Mouse (Mus musculus): ENCODE results near the gene Il1b. TPM values are rescaled to one million over a fixed set of nuclear protein-coding genes. Genes with fewer than 3 reads are reported as not detected.

The Il1b gene
- total RNA-seq, 2 experiments from 2014 or later = 1.0 to 2.3 TPM

DNA sequence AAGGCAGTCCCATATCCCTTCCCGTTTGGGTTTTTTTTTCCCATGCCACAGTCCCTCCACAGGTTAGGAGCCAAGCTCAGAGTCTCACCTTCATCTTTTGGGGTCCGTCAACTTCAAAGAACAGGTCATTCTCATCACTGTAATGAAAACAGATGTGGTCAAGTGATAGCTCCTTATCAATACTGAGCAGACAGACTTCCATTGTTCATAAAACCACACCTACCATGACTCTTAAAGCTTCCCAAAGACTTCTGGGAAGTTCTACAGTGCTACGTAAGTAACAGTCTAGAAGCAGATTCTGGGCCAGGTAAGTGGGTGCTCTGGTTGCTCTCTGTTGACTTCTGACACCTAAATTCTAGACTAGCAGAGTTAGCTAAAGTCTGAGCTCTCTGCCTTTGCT, 1.3 kb downstream of the Il1b start:
- DNase-seq (ENCODE audit: low spot score in 2 of 2) = no peak

DNA sequence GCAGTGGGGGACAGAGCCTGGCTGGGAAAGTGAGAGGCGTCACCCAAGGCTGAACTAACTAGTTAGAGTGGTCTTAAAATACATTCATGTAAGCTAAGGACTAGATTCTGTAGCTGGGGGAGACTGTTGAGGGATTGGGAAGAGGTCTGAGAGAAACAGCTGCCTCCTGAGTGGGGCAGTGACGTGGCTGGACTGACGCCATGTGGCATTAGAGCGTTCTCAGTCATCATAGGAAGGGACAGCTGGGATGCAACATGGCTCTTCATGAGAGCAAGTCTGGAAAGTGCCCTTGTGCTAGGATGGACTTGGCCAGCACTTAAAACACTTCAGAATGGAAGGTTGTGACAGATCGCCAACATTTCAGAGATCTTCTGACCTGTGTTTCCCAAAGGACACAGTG, 2.1 kb downstream of the Il1b start:
- DNase-seq (ENCODE audit: low spot score in 2 of 2) = no peak

DNA sequence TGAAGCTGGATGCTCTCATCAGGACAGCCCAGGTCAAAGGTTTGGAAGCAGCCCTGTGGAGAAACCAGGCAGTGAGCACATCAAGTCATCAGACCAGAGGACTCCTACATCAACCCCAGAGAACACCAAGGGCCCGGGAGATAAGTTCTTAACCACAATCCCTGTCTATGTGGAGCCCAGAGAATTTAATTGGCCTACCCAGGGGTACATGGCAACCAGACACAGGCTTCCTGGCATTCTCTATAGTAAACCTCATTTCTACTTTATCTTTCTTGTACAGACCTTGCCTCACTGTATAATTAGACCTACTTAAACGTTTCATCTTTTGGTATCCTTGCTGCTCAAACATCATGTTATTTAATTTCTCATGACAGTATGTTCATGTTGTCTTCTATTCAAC, 2.8 kb downstream of the Il1b start:
- no peak for DNase-seq (ENCODE audit: low spot score in 2 of 2)

DNA sequence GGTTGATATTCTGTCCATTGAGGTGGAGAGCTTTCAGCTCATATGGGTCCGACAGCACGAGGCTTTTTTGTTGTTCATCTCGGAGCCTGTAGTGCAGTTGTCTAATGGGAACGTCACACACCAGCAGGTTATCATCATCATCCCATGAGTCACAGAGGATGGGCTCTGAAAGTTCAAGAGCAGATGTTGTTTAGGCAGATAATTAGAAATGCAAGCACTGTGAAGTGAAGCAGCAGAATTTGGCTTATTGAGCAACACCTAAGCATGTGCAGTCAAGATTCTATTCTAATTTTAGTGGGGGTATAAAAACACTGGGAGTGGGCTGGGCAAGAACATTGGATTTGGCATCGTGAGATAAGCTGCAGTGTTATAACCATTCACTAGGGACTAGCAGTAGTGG, 3.7 kb downstream of the Il1b start:
- no peak for DNase-seq (ENCODE audit: low spot score in 2 of 2)

DNA sequence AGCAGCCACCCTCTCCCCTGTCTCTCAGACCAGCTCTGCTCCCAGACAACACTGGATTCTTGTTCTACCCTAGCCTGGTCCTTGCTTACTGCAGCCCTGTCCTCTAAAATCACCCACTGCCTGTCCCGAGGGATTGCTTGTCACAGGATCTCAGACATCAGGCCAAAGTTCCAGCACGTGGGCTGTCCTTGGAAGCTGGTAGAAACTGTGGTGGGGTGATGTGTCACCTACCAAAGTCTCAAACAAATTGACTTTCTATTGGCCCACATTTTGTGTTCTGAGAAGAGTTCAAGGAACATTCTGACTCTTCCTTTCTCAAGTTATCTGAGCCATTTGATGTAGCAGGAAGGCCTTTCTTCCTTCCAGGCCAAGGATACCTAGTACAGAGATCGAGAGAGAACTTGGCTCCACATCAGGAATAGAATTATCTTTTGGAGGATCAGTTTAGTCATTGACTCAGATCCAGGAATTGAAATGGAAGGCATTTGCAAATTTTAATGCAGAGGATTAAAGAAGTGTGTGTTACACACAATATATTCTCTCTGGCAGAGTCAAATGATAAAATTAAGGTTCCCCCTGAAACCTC, 9.9 kb downstream of the Il1b start:
- DNase-seq (ENCODE audit: low spot score in 2 of 2) = no peak

DNA sequence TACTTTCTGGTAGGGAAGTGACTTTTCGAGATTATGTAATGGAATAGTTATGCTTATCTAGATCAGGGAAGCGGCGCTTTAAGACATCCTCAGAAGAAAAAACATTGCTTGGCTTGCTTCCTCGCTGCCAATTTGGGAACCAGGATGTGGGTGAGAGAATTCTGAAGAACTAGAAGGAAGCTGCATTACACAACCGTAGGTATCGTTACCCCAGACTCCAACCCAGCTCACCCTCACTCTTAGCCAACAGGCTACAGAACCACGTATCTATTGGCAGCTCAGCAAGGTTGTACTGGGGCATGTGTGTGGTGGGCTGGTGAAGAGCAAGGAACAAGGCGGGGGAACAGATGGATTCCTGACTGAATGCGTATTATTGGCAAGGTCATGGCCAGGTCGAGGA, 10.7 kb downstream of the Il1b start:
- no peak for DNase-seq (ENCODE audit: low spot score in 2 of 2)

DNA sequence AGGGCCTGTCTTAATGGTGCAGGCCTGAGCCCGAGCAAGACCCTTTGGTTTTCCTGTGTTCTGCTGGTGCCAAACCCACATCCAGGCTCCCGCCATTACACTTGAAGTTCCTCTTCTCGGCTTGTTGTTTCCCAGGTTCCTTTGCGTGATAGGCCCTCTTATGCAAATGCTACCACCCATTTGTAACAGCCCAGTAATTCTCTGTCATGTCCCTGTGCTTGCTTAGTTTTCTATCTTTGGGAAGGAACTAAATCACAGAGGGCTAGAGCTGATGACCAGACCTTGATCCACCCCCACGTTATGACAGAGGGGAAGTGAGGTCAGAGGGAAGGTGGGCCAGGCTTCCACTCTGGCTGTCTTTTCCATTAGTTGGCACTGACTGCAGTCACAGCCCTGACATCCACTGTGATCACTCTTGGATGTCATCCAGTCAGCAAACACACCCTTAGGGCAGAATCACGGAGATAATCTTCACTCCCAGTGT, 32.8 kb downstream of the Il1b start:
- no peak for DNase-seq (ENCODE audit: low spot score in 2 of 2)

DNA sequence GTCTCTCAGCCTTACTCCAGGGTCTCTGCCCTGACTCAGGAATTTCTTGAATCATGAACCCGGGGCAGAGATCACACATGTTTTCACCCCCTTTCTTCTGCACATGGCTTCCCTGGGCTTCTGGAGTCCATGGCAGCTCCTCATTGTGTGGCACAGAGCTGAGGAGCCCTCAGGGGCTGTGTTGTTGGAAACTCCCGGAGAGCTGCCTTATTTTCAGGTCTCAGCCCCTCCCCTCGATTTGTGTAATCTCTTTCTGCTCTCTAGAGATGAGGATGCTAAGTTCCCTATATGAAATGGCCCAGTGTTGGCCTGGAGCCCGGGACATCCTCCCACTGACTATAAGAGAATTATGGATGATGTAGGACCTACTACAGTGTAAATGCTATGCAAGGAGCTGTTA, 37.5 kb downstream of the Il1b start:
- DNase-seq (ENCODE audit: low spot score in 2 of 2) = no peak

DNA sequence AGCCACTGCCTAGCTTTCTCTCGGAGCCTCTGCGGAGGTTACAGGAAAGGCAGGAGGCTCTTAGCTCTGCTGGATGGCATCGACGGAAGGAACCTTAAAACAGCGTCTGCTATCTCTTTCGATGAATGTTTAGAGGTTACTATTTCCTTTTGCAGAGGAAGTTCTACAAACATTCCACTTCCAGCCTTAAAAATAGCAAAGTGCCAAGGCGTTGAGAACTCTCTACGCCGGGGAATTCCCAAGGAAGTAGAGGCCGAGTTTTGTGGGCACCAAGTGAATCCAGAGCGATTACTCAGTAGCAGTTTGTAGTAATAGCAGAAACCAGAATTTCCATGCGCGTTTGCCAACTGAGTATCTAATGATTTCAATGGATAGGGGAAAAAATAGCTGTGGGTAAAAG, 40.4 kb downstream of the Il1b start:
- no peak for DNase-seq (ENCODE audit: low spot score in 2 of 2)

DNA sequence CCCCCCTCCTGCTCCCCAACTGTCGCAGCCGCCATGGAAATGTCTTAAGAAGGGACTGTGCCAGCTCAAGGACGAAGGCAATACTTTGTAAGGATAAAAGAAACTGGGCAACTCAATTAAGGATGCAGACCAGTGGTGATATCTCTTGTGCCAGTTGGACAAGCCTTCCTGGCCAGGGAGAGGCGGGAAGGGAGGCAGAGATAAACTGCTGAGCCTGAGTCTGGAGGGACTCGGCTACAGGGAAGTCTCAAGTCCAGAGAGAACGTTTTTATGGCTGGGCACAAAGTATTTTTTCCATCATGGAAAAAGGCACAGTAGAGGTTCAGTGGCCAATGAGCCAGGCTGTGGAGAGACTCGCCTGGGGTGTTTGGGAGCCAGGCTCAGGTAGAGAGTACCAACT, 40.9 kb downstream of the Il1b start:
- no peak for DNase-seq (ENCODE audit: low spot score in 2 of 2)

DNA sequence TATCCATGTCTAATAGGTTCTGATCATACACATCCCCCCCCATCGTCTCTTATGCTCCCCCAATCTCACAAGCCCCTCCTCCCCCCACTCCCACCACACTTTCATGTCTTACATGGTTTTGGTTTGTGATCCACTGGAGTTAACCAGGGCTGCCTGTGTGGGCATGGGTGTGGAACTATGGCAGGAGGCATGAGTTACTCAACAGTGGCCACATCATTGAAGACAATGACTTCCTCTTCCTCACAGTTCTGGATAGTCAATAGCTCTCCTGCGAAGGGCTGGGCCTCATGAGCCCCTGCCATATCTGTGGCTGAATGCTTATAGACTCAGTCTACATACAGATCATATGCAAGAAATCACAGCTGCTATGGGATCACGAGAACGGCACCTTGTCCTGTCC, 42.7 kb downstream of the Il1b start:
- DNase-seq (ENCODE audit: low spot score in 2 of 2) = no peak

DNA sequence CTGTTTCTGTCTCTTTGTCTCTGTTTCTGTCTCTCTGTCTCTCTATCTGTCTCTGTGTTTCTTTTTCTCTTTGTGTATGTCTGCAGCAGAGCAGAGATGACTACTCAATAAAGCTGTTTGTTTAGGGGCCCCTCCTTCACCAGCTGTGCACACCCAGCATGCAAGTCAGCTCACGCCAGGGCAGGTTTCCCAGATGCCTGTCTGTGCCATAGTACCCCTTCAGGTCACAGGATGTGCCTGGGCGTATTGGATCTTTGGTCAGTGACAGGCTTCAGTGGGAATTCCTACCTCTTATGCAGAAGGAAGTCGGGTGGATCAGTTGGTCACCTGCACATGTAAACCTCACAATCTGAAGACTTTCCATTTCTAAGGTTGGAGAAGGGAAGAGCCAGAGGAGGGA, 46.7 kb downstream of the Il1b start:
- no peak for DNase-seq (ENCODE audit: low spot score in 2 of 2)

DNA sequence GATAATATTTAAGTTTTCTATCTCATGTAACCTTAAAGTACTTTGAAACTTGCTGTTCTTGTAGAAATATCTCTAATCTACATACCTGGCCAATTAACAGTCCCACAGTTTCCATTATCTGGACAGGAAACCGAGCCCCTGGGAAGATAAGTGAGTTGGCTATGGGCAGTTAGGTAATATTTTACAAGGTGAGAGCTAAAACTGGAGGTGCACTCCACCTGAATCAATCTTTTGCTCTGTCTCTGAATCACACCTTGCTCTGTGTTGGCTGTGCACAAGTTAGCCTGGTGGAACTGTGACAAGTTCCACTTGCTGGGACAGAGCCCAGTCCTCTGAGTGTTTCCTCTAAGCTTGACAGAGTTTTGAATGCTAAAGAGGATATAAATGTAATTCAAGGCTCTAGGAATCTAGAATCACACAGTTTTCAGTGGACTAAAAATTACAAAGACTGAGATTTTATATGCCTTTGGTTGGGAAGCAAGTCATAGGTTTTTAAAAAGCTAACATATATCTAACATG, 48.8 kb downstream of the Il1b start:
- DNase-seq (ENCODE audit: low spot score in 2 of 2) = no peak

DNA sequence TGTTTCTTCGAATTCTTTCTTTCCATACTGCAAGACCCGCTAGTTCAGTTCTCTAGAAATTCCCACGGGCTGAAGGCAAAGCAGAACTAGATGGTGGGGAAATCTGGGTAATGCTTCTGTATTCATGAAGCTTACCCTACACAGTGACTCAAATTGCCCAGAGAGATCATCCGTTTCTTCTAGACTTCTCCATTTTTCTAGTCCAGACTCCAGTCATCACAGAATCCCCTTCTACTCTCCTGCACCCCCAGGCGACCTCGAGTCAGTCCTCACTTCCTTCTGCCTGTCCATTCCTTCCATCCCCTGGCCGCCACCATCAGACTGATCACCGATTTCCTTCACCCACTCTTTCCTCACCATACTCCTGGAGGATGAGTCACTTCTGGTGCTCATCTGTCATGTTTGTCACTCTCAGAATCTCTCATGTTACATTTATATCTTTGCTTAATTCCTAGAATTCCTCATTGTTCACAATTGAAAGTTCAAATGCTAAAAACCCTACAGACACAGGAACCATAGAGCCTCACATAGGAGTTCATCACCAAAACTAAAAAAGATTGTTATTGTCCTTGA, 50.8 kb downstream of the Il1b start:
- DNase-seq (ENCODE audit: low spot score in 2 of 2) = no peak

DNA sequence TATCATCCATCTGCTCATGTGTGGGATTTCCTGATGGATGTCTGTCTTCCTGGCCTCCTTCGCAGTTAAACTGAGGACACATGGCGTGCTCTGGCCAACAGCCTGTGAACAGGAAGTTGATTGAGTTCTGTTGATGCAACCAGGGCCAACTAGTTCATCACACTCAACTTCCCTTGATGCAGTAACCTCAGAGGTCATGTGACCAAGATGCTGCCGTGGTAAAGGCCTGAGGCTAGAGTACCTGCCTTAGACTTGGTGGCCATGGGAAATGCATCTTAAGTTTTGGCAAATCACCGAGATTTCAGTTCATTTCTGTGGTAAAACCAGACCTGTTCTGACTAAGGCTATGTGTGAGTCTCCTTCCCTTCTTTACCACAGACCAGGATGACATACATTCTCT, 55.1 kb downstream of the Il1b start:
- no peak for DNase-seq (ENCODE audit: low spot score in 2 of 2)

DNA sequence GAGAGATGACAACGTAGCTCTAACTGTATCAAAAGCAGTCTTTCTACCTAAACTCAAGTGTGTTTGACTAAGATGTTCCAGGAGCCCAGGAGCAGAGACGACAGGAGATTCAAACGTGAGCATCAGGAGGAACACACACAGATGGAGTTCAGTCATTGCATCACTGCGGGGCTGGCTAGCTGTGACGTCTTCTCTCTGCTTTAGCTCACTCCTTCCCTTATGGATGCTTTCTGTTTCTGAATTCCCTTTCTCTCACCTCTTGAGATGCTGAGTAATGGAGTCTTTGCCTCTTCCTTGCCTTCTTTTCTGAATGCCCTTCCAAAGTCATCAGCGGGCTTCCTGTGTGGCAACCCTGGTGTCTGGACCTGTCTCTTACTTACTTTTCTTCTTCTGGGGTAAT, 56.1 kb downstream of the Il1b start:
- DNase-seq (ENCODE audit: low spot score in 2 of 2) = no peak

Other genes starting within 250 kb of the Il1b start
- 10 to 100 TPM; 15.9 to 21.3 TPM for gene Chchd5, start 241.4 kb downstream of the Il1b start, total RNA-seq (2021)
- 10 to 100 TPM; 14.1 to 19.4 TPM for gene Slc20a1, start 172.4 kb downstream of the Il1b start, total RNA-seq (2021)
- gene Ckap2l, start 73.9 kb downstream of the Il1b start, total RNA-seq (2021) = under 1 TPM; 0.64 to 0.99 TPM
- gene Il1a, start 61.2 kb downstream of the Il1b start, total RNA-seq (2021) = under 1 TPM in 1 of 2 experiments, not detected in 1; 0.29 TPM
- not detected for gene F830045P16Rik, start 165.5 kb upstream of the Il1b start, total RNA-seq (2021)
- gene Sirpa, start 221.7 kb upstream of the Il1b start, total RNA-seq (2021) = 10 to 100 TPM; 42.1 to 60.6 TPM